Mouse (Mus musculus): ENCODE measurements around the gene Slc25a44.

GRCm38 (mm10) chr3:88409741-88410644, 14.9 kb downstream of the Slc25a44 start, which contains the start of gene Pmf1:
- TF ChIP-seq CTCF (IDR thresholded peaks at IDR 0.05; ENCODE audit: low read depth, low read length) (no peak), GATA1 (IDR thresholded peaks at IDR 0.05; ENCODE audit: borderline replicate concordance, low read length) (no peak), TAL1 (conservative IDR thresholded peaks at IDR 0.05; ENCODE audit: low read depth, low read length) (no peak), POLR2AphosphoS5 (IDR thresholded peaks at IDR 0.05; ENCODE audit: insufficient replicate concordance, low read depth, low read length) (0 out of 2 replicates have a peak, but pooled peaks have one; percentile 64)
